Mouse (Mus musculus) intestine, embryonic 15.5 days (tissue): ENCODE measurements around the gene Ikzf1. TPM values are rescaled to one million over a fixed set of nuclear protein-coding genes. Genes with fewer than 3 reads are reported as not detected.

ENCODE experiments used
- ATAC-seq: fragments of 200-750 bp; cut with Nextera tagmentation; 2 replicates; pipeline ENCODE4 v1.8.0; 2017; ENCODE audit warnings: moderate TSS enrichment, moderate library complexity
- H3K27ac ChIP-seq: fragments of 300-500 bp; sonication (generic); 2 replicates; pipeline ENCODE4 v1.5.1; 2015; ENCODE audit warnings: mild to moderate bottlenecking, inconsistent platforms
- H3K27me3 ChIP-seq: fragments of 300-500 bp; sonication (generic); replicated peaks from 2 replicates; pipeline ENCODE4 v1.6.1; 2015; ENCODE audit warnings: inconsistent platforms
- H3K36me3 ChIP-seq: fragments of 300-500 bp; sonication (generic); 2 replicates; pipeline ENCODE4 v1.6.1; 2015; ENCODE audit warnings: inconsistent platforms
- H3K4me1 ChIP-seq: fragments of 300-500 bp; sonication (generic); replicated peaks from 2 replicates; pipeline ENCODE4 v1.6.1; 2015; ENCODE audit warnings: inconsistent platforms
- H3K4me2 ChIP-seq: fragments of 300-500 bp; sonication (generic); replicated peaks from 2 replicates; pipeline ENCODE4 v1.6.1; 2015; ENCODE audit warnings: mild to moderate bottlenecking, inconsistent platforms
- H3K4me3 ChIP-seq: fragments of 300-500 bp; sonication (generic); replicated peaks from 2 replicates; pipeline ENCODE4 v1.5.1; 2015; ENCODE audit warnings: inconsistent platforms
- H3K9ac ChIP-seq: fragments of 300-500 bp; sonication (generic); 2 replicates; pipeline ENCODE4 v1.6.1; 2015; ENCODE audit warnings: inconsistent platforms
- H3K9me3 ChIP-seq: fragments of 300-500 bp; sonication (generic); 2 replicates; pipeline ENCODE4 v1.6.1; 2016; ENCODE audit warnings: inconsistent platforms
- WGBS: fragments of 180-500 bp; shearing (Covaris S2); methylation state at CpG from one replicate; pipeline ENCODE4 v1.1.7; 2015; 5-methylcytosine and 5-hydroxymethylcytosine counted together
- polyA plus RNA-seq: library from polyadenylated mRNA; unstranded; fragments of >200 nt; fragmentation: Nextera tagmentation; extraction: Ambion mirVana; gene quantifications from 2 replicates; pipeline ENCODE4 v1.2.1, GENCODE M21; 2015

Gene Ikzf1
- polyA plus RNA-seq, 1 experiment from 2014 or later = 1.5 TPM

DNA sequence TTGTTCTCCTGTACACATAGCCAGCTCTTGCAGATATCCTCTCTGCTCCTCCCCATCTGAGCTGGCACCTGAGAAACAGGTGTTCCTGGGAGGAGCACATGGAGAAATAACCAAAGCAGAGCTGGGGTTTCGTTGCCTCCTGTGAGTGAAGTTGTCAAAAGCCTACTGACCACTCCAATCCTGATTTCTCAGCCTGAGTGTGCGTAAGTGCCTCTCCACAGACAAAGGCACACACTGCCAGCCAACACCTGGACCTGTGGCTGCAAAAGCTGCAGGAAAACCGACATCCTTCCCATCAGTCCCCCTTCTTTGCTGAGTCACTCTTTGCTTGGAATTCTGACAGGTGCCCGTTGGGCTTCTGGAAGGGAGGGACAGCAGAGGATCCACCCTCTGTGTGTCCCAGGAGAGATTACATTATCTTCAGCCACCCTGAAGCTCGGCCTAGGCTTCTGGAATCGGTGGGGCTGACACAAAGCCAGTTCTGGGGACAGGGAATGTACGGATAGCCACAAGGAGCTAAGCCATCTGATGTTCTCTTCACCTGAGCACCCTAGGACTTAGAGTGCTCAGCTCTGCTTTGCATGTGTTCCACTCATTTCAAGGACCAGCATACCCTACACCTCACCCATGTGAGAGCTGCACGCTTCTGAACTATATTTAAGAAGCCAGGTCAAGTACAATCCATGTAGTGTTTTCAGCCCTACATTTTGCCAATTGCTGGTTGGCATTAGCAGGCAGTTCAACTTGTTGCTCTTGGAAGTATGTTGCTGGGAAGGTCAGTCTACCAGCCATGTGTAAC, 48.4 kb downstream of the Ikzf1 start:
- Histone ChIP-seq H3K27me3 (no peaks in the 10 kb centered on the region), H3K36me3 (no peaks in the 10 kb centered on the region), H3K4me2 (no peak overlapping the region), H3K9ac (no peak overlapping the region), H3K4me1 (no peaks in the 10 kb centered on the region), H3K4me3 (no peak overlapping the region), H3K27ac (no peak overlapping the region), H3K9me3 (no peaks in the 10 kb centered on the region)
- peak; percentile 72; the same call in 1 of the 2 replicates for ATAC-seq
- 70% methylated on average over 8 of the region's 8 CpGs for WGBS

DNA sequence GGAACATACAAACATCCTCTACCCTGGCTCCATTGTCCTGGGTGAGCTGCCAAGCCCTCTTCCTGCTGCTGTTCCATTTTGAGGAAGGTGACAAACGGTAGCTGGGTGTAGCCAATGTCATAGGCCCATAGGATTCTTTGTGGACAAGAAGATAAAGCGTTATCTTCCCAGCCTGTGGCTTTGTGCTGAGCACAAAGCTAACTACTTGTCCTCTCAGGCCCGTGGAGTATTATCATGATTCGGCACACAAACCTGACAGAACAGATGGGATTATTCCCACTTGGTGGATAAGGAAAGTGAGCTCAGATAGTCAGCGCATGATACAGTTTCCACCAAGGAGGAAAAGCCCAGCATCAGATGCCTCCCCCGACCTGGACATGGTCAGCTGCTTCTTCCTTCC, 50.4 kb downstream of the Ikzf1 start:
- Histone ChIP-seq H3K4me3 (no peak overlapping the region), H3K27ac (no peak overlapping the region), H3K36me3 (no peaks in the 10 kb centered on the region), H3K4me1 (no peaks in the 10 kb centered on the region), H3K4me2 (no peak overlapping the region), H3K9ac (no peak overlapping the region), H3K9me3 (no peaks in the 10 kb centered on the region), H3K27me3 (no peaks in the 10 kb centered on the region)
- ATAC-seq = no peak
- WGBS = 78% methylated on average over 6 of the region's 6 CpGs

- no peak for ATAC-seq
- no peaks in the 10 kb centered on the region for H3K36me3 ChIP-seq
- 91% methylated on average over 4 of the region's 4 CpGs for WGBS
These were observed 52.1 kb downstream of the Ikzf1 start for GRCm38 (mm10) chr11:11736948-11737347.

GRCm38 (mm10) chr11:11737562-11737961, 52.8 kb downstream of the Ikzf1 start:
- 56% methylated on average over 2 of the region's 2 CpGs for WGBS
- Histone ChIP-seq H3K4me3 (no peak overlapping the region), H3K27me3 (no peaks in the 10 kb centered on the region), H3K4me1 (no peaks in the 10 kb centered on the region), H3K36me3 (no peaks in the 10 kb centered on the region), H3K27ac (no peak overlapping the region), H3K9ac (no peak overlapping the region), H3K4me2 (no peak overlapping the region), H3K9me3 (no peaks in the 10 kb centered on the region)
- ATAC-seq = no peak

More at GRCm38 (mm10) chr11:11736948-11737347, 52.1 kb downstream of the Ikzf1 start:
- Histone ChIP-seq H3K4me3 (no peak overlapping the region), H3K9ac (no peak overlapping the region), H3K4me1 (no peaks in the 10 kb centered on the region), H3K9me3 (no peaks in the 10 kb centered on the region), H3K4me2 (no peak overlapping the region), H3K27me3 (no peaks in the 10 kb centered on the region), H3K27ac (no peak overlapping the region)

DNA sequence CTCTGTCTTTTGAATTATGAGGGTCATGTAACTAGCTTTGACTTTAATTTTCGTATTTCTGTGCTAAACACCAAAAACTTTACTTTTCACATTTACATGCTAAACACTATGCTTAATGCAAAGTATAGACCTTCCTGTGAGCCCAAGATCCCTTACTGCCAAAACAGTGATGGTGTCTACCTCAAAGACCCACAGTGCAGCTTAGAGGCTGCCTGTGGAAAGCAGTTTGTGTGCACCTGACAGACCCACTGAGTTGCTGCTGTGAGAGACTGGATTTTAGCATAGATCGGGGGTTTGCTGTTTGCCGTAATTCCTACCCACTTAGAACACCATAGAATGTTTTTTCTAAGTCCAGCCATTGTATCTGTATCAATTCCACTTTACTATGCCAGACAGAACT, 54.3 kb downstream of the Ikzf1 start:
- WGBS = 90% methylated on average over 3 of the region's 3 CpGs

GRCm38 (mm10) chr11:11740603-11741002, 55.8 kb downstream of the Ikzf1 start:
- Histone ChIP-seq H3K27ac (no peak overlapping the region), H3K9me3 (no peaks in the 10 kb centered on the region), H3K9ac (no peak overlapping the region), H3K36me3 (no peaks in the 10 kb centered on the region), H3K27me3 (no peaks in the 10 kb centered on the region), H3K4me2 (no peak overlapping the region), H3K4me3 (no peak overlapping the region), H3K4me1 (no peaks in the 10 kb centered on the region)
- 79% methylated on average over 5 of the region's 5 CpGs for WGBS
- ATAC-seq = no peak

More for the DNA sequence above, 54.3 kb downstream of the Ikzf1 start:
- Histone ChIP-seq H3K4me2 (no peak overlapping the region), H3K36me3 (no peaks in the 10 kb centered on the region), H3K4me3 (no peak overlapping the region), H3K27me3 (no peaks in the 10 kb centered on the region), H3K9me3 (no peaks in the 10 kb centered on the region), H3K9ac (no peak overlapping the region), H3K4me1 (no peaks in the 10 kb centered on the region), H3K27ac (no peak overlapping the region)
- no peak for ATAC-seq

- H3K27ac ChIP-seq = no peak overlapping the region
- 94% methylated on average over 5 of the region's 5 CpGs for WGBS
- no peaks in the 10 kb centered on the region for H3K27me3 ChIP-seq
- ATAC-seq = no peak
- no peaks in the 10 kb centered on the region for H3K36me3 ChIP-seq
- no peaks in the 10 kb centered on the region for H3K4me1 ChIP-seq
- no peak overlapping the region for H3K4me2 ChIP-seq
- no peaks in the 10 kb centered on the region for H3K9me3 ChIP-seq
- no peak overlapping the region for H3K4me3 ChIP-seq
- no peak overlapping the region for H3K9ac ChIP-seq
These were observed 56.8 kb downstream of the Ikzf1 start for GRCm38 (mm10) chr11:11741574-11741973.

GRCm38 (mm10) chr11:11742626-11743025, 57.8 kb downstream of the Ikzf1 start:
- Histone ChIP-seq H3K27me3 (no peaks in the 10 kb centered on the region), H3K4me2 (no peak overlapping the region), H3K9me3 (no peaks in the 10 kb centered on the region), H3K36me3 (no peaks in the 10 kb centered on the region), H3K4me3 (no peak overlapping the region), H3K4me1 (no peaks in the 10 kb centered on the region), H3K27ac (no peak overlapping the region), H3K9ac (no peak overlapping the region)
- WGBS = 29% methylated on average over 2 of the region's 2 CpGs
- ATAC-seq = no peak

DNA sequence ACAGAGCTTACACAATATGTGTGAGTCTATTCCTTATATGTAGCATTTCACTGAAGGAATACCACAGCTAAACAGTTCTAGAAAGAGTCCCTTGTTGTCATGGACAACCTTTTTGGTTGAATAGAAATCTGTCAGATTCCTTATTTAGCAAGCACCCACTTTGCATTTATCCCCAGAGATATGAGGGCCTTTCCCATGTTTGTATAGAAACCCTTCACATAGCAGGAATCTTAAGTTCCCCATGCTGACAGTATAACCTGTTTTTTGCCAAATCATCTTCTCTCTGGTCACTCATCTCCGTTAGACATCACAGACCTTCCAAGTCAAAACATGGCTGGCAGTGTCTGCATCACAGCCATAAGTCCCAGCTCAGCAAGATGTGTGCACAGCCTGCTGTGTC, 59.4 kb downstream of the Ikzf1 start:
- WGBS = 55% methylated on average over 1 of the region's 1 CpGs
- ATAC-seq = no peak
- Histone ChIP-seq H3K4me1 (no peaks in the 10 kb centered on the region), H3K27ac (no peak overlapping the region), H3K36me3 (no peaks in the 10 kb centered on the region), H3K4me2 (no peak overlapping the region), H3K9ac (no peak overlapping the region), H3K4me3 (no peak overlapping the region), H3K9me3 (no peaks in the 10 kb centered on the region), H3K27me3 (no peaks in the 10 kb centered on the region)

DNA sequence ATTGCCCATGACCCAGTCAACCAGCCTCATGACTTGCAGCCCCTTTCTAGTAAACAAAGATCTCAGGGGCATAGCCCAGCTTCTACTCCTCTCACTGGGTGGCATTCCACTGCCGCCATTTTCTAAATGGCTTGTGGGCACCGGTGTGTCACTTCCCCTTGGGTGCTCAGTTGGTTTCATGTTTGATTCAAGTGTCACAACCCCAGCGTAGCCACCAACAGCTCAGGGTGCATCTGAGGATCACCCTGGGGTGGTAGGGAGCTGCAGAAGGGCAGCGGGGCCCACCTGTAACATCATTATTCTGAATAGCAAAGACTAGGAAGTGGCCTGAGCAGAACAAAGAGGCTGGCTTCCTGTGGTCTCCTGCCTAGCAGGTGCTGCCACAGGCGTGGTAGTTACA, 66.3 kb downstream of the Ikzf1 start:
- ATAC-seq = no peak
- H3K27me3 ChIP-seq = no peaks in the 10 kb centered on the region
- 88% methylated on average over 5 of the region's 5 CpGs for WGBS
- H3K4me3 ChIP-seq = no peak overlapping the region
- H3K36me3 ChIP-seq = no peaks in the 10 kb centered on the region
- H3K4me1 ChIP-seq = no peaks in the 10 kb centered on the region
- H3K4me2 ChIP-seq = no peak overlapping the region
- H3K9me3 ChIP-seq = no peaks in the 10 kb centered on the region
- no peak overlapping the region for H3K27ac ChIP-seq
- H3K9ac ChIP-seq = no peak overlapping the region

- Histone ChIP-seq H3K4me3 (no peak overlapping the region), H3K9me3 (no peaks in the 10 kb centered on the region), H3K9ac (no peak overlapping the region), H3K4me1 (no peaks in the 10 kb centered on the region), H3K36me3 (no peaks in the 10 kb centered on the region), H3K4me2 (no peak overlapping the region), H3K27ac (no peak overlapping the region), H3K27me3 (no peaks in the 10 kb centered on the region)
- no peak for ATAC-seq
- WGBS = 82% methylated on average over 5 of the region's 5 CpGs
These were observed 68.1 kb downstream of the Ikzf1 start for GRCm38 (mm10) chr11:11752859-11753258.

DNA sequence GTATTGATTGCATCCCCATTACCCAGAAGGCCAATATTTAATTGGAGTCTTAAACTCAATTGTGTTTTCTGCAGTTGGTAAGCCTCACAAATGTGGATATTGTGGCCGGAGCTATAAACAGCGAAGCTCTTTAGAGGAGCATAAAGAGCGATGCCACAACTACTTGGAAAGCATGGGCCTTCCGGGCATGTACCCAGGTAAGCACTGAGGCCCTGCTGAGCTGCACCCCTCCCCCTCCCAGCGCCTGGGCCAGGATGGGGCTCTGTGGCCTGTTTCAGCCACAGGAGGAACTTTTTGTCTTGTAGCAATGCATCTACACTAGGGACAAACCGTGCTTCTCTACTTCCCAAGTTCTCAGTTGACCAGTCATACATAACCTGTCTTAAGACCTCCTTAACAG, 73.3 kb downstream of the Ikzf1 start:
- H3K9ac ChIP-seq = no peak overlapping the region
- no peak overlapping the region for H3K4me2 ChIP-seq
- no peak overlapping the region for H3K4me3 ChIP-seq
- H3K36me3 ChIP-seq = no peaks in the 10 kb centered on the region
- WGBS = 80% methylated on average over 6 of the region's 6 CpGs
- no peaks in the 10 kb centered on the region for H3K4me1 ChIP-seq
- H3K27me3 ChIP-seq = no peaks in the 10 kb centered on the region
- H3K27ac ChIP-seq = no peak overlapping the region
- no peaks in the 10 kb centered on the region for H3K9me3 ChIP-seq
- ATAC-seq = no peak

DNA sequence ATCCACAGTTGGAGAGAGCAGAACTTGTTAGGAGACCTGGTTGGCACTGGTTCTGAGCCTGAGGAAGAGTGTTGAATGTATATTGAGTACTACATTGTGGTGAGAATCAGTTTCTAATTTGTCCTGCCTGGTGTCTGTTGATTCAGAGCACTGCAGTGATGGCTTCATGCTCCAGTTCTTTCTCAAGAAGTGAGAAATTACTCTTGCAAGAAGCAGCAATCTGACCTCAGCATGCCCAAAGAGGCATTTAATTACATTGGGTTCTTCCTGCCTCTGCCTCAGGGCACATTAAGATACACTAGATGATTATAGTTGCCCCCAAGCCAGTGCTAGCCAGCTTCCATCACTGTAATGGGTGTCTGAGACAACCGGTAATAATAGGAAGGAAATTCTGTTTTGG, 74.1 kb downstream of the Ikzf1 start:
- ATAC-seq = no peak
- no peak overlapping the region for H3K9ac ChIP-seq
- H3K36me3 ChIP-seq = no peaks in the 10 kb centered on the region
- H3K4me2 ChIP-seq = no peak overlapping the region
- H3K4me3 ChIP-seq = no peak overlapping the region
- 92% methylated on average over 1 of the region's 1 CpGs for WGBS
- no peak overlapping the region for H3K27ac ChIP-seq
- H3K27me3 ChIP-seq = no peaks in the 10 kb centered on the region
- no peaks in the 10 kb centered on the region for H3K4me1 ChIP-seq
- H3K9me3 ChIP-seq = no peaks in the 10 kb centered on the region
